Mouse (Mus musculus) midbrain, embryonic 13.5 days (tissue): ENCODE measurements around the gene Polr1a. TPM values are rescaled to one million over a fixed set of nuclear protein-coding genes. Genes with fewer than 3 reads are reported as not detected.

Source experiments
- ATAC-seq: fragments of 200-750 bp; cut with Nextera tagmentation; 2 replicates; pipeline ENCODE4 v1.8.0; 2017; ENCODE audit warnings: mild to moderate bottlenecking, moderate TSS enrichment, moderate library complexity
- H3K27ac ChIP-seq: fragments of 300-500 bp; sonication (generic); 2 replicates; pipeline ENCODE4 v1.5.1; 2015; ENCODE audit warnings: inconsistent platforms, mild to moderate bottlenecking, moderate library complexity
- H3K27me3 ChIP-seq: fragments of 300-500 bp; sonication (generic); 2 replicates; pipeline ENCODE4 v1.6.1; 2015; ENCODE audit warnings: mild to moderate bottlenecking, inconsistent platforms
- H3K36me3 ChIP-seq: fragments of 300-500 bp; sonication (generic); 2 replicates; pipeline ENCODE4 v1.6.1; 2015; ENCODE audit warnings: mild to moderate bottlenecking, inconsistent platforms
- H3K4me1 ChIP-seq: fragments of 300-500 bp; sonication (generic); replicated peaks from 2 replicates; pipeline ENCODE4 v1.6.1; 2015; ENCODE audit warnings: inconsistent platforms
- H3K4me2 ChIP-seq: fragments of 300-500 bp; sonication (generic); replicated peaks from 2 replicates; pipeline ENCODE4 v1.6.1; 2015; ENCODE audit warnings: moderate library complexity, mild to moderate bottlenecking, inconsistent platforms
- H3K4me3 ChIP-seq: fragments of 300-500 bp; sonication (generic); replicated peaks from 2 replicates; pipeline ENCODE4 v1.5.1; 2015; ENCODE audit warnings: mild to moderate bottlenecking, inconsistent platforms
- H3K9ac ChIP-seq: fragments of 300-500 bp; sonication (generic); replicated peaks from 2 replicates; pipeline ENCODE4 v1.6.1; 2015; ENCODE audit warnings: mild to moderate bottlenecking, inconsistent platforms
- H3K9me3 ChIP-seq: fragments of 300-500 bp; sonication (generic); 2 replicates; pipeline ENCODE4 v1.6.1; 2016; ENCODE audit warnings: mild to moderate bottlenecking, inconsistent platforms
- WGBS: fragments of 180-500 bp; shearing (Covaris S2); methylation state at CpG from one replicate; pipeline ENCODE4 v1.1.7; 2015; 5-methylcytosine and 5-hydroxymethylcytosine counted together
- polyA plus RNA-seq: library from polyadenylated mRNA; unstranded; fragments of >200 nt; fragmentation: Nextera tagmentation; extraction: Ambion mirVana; gene quantifications from 2 replicates; pipeline ENCODE4 v1.2.1, GENCODE M21; 2015

Gene Polr1a
- polyA plus RNA-seq, 1 experiment from 2014 or later, result 21.1 TPM

GRCm38 (mm10) chr6:71962119-71962518, 53.3 kb downstream of the Polr1a start:
- no peaks in the 10 kb centered on the region for H3K4me1 ChIP-seq
- no peak overlapping the region for H3K27ac ChIP-seq
- H3K4me3 ChIP-seq, result no peak overlapping the region
- H3K9me3 ChIP-seq, result no peaks in the 10 kb centered on the region
- WGBS, result 94% methylated on average over 5 of the region's 5 CpGs
- no peak overlapping the region for H3K4me2 ChIP-seq
- no peak for ATAC-seq
- H3K36me3 ChIP-seq, result peaks cover 18% of the 10 kb centered on the region
- no peak overlapping the region for H3K9ac ChIP-seq
- no peaks in the 10 kb centered on the region for H3K27me3 ChIP-seq

DNA sequence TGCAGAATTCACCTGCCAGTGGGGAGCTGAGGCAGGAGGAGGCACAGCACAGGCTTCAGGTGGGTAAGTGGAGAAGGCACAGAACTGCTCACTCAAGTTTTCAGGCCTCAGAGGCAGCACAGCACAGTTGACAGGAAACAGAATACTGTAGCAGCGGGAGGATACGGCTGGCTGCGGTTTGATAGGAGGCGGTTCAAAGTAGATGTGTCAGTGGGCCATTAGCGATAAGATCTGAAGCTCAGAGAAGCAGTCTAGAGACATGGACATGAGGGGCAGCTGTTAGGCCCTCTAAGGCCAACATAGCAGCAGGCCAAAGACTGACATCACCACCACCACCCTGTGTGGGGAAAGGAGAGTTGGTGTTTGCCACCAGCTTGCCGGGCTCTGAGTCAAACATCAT, 53.9 kb downstream of the Polr1a start:
- ATAC-seq, result no peak
- 87% methylated on average over 6 of the region's 6 CpGs for whole genome bisulfite sequencing
- H3K9ac ChIP-seq, result no peak overlapping the region
- H3K27ac ChIP-seq, result no peak overlapping the region
- no peak overlapping the region for H3K4me2 ChIP-seq
- H3K9me3 ChIP-seq, result no peaks in the 10 kb centered on the region
- no peaks in the 10 kb centered on the region for H3K27me3 ChIP-seq
- H3K4me1 ChIP-seq, result no peaks in the 10 kb centered on the region
- H3K4me3 ChIP-seq, result no peak overlapping the region
- peaks cover 24% of the 10 kb centered on the region for H3K36me3 ChIP-seq

DNA sequence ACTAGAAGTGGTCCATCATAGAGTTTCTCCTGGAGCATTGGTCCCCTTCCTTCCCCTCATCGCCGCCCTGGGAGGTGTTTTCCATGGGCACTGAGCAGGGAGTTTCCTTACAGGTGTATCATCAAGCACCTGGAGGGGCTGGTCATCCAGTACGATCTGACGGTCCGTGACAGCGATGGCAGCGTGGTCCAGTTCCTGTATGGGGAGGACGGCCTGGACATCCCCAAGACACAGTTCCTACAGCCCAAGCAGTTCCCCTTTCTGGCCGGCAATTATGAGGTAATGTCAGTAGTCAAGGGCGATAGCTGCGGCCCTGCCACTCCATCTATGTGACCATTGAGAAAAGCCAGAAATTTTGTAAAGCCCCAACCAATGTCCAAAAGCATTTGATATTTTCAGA, 54.7 kb downstream of the Polr1a start:
- H3K4me3 ChIP-seq, result no peak overlapping the region
- H3K9ac ChIP-seq, result no peak overlapping the region
- H3K9me3 ChIP-seq, result no peaks in the 10 kb centered on the region
- 98% methylated on average over 11 of the region's 11 CpGs for WGBS
- H3K27me3 ChIP-seq, result no peaks in the 10 kb centered on the region
- H3K4me2 ChIP-seq, result no peak overlapping the region
- no peak for ATAC-seq
- peaks cover 30% of the 10 kb centered on the region for H3K36me3 ChIP-seq
- no peaks in the 10 kb centered on the region for H3K4me1 ChIP-seq
- no peak overlapping the region for H3K27ac ChIP-seq

- no peak for ATAC-seq
- Histone ChIP-seq H3K9ac (no peak overlapping the region), H3K4me1 (no peaks in the 10 kb centered on the region), H3K4me3 (no peak overlapping the region), H3K9me3 (no peaks in the 10 kb centered on the region), H3K27ac (no peak overlapping the region), H3K4me2 (no peak overlapping the region), H3K36me3 (peaks cover 56% of the 10 kb centered on the region), H3K27me3 (no peaks in the 10 kb centered on the region)
- WGBS, result 89% methylated on average over 5 of the region's 5 CpGs
These were observed 57.9 kb downstream of the Polr1a start for GRCm38 (mm10) chr6:71966683-71967303.

- Histone ChIP-seq H3K9me3 (no peaks in the 10 kb centered on the region), H3K27ac (no peak overlapping the region), H3K4me3 (no peak overlapping the region), H3K9ac (no peak overlapping the region), H3K36me3 (peaks cover 65% of the 10 kb centered on the region), H3K4me1 (no peaks in the 10 kb centered on the region), H3K27me3 (no peaks in the 10 kb centered on the region), H3K4me2 (no peak overlapping the region)
- WGBS, result 90% methylated on average over 7 of the region's 7 CpGs
- no peak for ATAC-seq
These were observed 59.0 kb downstream of the Polr1a start for GRCm38 (mm10) chr6:71967847-71968246.

- no peak overlapping the region for H3K9ac ChIP-seq
- no peak overlapping the region for H3K27ac ChIP-seq
- H3K9me3 ChIP-seq, result no peaks in the 10 kb centered on the region
- no peak overlapping the region for H3K4me3 ChIP-seq
- no peak overlapping the region for H3K4me2 ChIP-seq
- H3K36me3 ChIP-seq, result peaks cover 82% of the 10 kb centered on the region
- no peak for ATAC-seq
- whole genome bisulfite sequencing, result 94% methylated on average over 7 of the region's 7 CpGs
- H3K4me1 ChIP-seq, result no peaks in the 10 kb centered on the region
- no peaks in the 10 kb centered on the region for H3K27me3 ChIP-seq
These were observed 60.6 kb downstream of the Polr1a start for GRCm38 (mm10) chr6:71969459-71969858.

GRCm38 (mm10) chr6:71970154-71970553, 61.3 kb downstream of the Polr1a start:
- H3K4me1 ChIP-seq, result no peaks in the 10 kb centered on the region
- WGBS, result 64% methylated on average over 2 of the region's 2 CpGs
- H3K27ac ChIP-seq, result no peak overlapping the region
- no peak for ATAC-seq
- no peak overlapping the region for H3K9ac ChIP-seq
- H3K9me3 ChIP-seq, result no peaks in the 10 kb centered on the region
- H3K36me3 ChIP-seq, result peaks cover 89% of the 10 kb centered on the region
- H3K4me2 ChIP-seq, result no peak overlapping the region
- H3K27me3 ChIP-seq, result no peaks in the 10 kb centered on the region
- no peak overlapping the region for H3K4me3 ChIP-seq

DNA sequence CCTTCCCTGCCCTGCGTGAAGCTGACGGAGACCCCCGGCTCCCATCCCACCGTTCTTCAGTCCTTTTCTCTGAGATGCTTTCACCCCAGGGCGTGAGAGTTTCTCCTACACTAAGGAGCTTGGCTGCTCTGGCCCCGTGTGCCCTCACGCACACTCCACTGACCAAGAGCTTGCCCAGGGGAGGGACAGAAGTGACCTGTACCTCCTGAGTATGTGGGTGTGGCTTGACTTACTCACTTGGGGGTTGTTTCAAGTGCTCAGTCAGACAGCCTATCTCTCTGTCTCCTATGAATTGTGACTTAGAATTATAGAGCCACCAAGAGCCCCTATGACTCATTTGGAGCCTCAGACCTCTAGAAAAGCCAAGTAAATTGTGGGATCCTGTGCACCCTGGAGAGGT, 67.7 kb downstream of the Polr1a start:
- Histone ChIP-seq H3K27ac (no peak overlapping the region), H3K9me3 (no peaks in the 10 kb centered on the region), H3K4me2 (no peak overlapping the region), H3K36me3 (peaks cover 96% of the 10 kb centered on the region), H3K9ac (no peak overlapping the region), H3K27me3 (no peaks in the 10 kb centered on the region), H3K4me1 (no peaks in the 10 kb centered on the region), H3K4me3 (no peak overlapping the region)
- ATAC-seq, result no peak
- WGBS, result 94% methylated on average over 7 of the region's 7 CpGs

DNA sequence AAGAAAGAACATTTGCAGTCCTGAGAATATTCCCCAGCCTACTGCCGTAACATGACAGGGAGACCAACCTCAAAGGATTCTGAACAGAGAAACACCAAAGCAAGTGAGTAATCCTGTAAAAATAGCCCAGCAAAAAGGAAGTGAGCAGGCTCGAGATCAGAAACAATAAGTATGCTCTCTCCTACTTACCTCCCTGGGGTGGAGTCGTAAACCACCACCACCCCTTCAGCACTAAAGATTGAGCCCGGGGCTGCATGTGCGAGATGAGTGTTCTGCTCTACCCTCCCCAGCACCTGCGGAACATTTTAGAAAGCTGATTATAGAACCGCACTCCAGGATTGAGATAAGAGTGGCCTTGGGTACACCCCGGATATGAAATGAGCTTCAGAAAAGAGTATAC, 71.3 kb downstream of the Polr1a start:
- no peaks in the 10 kb centered on the region for H3K4me1 ChIP-seq
- no peak overlapping the region for H3K4me2 ChIP-seq
- H3K9ac ChIP-seq, result no peak overlapping the region
- peaks cover 64% of the 10 kb centered on the region for H3K36me3 ChIP-seq
- no peak overlapping the region for H3K4me3 ChIP-seq
- WGBS, result 90% methylated on average over 8 of the region's 8 CpGs
- no peak for ATAC-seq
- no peaks in the 10 kb centered on the region for H3K9me3 ChIP-seq
- no peaks in the 10 kb centered on the region for H3K27me3 ChIP-seq
- H3K27ac ChIP-seq, result no peak overlapping the region

DNA sequence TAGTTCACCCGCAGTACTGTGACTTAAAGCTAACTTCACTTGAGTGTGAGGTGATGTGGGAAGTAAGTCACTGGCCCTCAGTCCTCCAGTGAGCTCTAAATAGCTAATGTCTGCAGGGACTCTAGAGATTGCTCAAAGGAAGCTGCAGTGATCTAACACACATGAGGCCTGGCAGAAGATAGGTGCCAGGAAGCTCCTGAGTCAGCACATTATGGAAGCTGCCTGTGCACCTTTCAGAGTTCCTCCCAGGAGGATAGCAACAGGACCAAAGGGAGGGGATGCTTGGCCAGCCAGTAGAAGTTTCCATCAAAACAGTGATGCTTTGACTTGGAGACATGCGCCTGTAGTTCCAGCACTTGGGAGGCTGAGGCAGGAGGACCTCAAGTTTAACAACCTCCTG, 71.7 kb downstream of the Polr1a start:
- H3K27ac ChIP-seq, result no peak overlapping the region
- H3K4me2 ChIP-seq, result no peak overlapping the region
- no peak overlapping the region for H3K9ac ChIP-seq
- no peak overlapping the region for H3K4me3 ChIP-seq
- H3K9me3 ChIP-seq, result no peaks in the 10 kb centered on the region
- no peak for ATAC-seq
- no peaks in the 10 kb centered on the region for H3K27me3 ChIP-seq
- H3K4me1 ChIP-seq, result no peaks in the 10 kb centered on the region
- 95% methylated on average over 2 of the region's 2 CpGs for WGBS
- peaks cover 60% of the 10 kb centered on the region for H3K36me3 ChIP-seq

DNA sequence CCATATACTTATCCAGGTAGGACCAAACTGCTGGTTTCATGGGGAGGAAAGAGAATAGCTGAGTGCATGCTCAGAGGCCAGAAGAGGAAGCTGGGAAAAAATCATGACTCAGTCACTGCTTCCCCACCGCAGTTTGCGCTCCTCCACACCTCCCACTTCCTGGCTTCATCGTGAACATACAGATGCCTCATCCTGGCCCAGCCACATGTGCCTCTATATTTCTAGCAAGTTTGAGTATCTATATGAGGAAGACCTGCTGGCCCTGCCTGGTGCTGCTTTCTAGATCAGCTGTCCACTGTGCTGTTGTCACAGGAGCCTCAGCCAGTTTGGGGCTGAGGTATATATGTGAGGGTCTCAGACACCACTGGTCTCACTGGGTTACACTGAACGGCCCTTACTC, 72.6 kb downstream of the Polr1a start:
- WGBS, result 94% methylated on average over 4 of the region's 4 CpGs
- H3K27me3 ChIP-seq, result no peaks in the 10 kb centered on the region
- no peak overlapping the region for H3K27ac ChIP-seq
- peaks cover 51% of the 10 kb centered on the region for H3K36me3 ChIP-seq
- H3K4me1 ChIP-seq, result no peaks in the 10 kb centered on the region
- H3K4me2 ChIP-seq, result no peak overlapping the region
- H3K9ac ChIP-seq, result no peak overlapping the region
- ATAC-seq, result no peak
- H3K9me3 ChIP-seq, result no peaks in the 10 kb centered on the region
- H3K4me3 ChIP-seq, result no peak overlapping the region

- no peaks in the 10 kb centered on the region for H3K9me3 ChIP-seq
- no peaks in the 10 kb centered on the region for H3K27me3 ChIP-seq
- no peak overlapping the region for H3K27ac ChIP-seq
- H3K4me3 ChIP-seq, result no peak overlapping the region
- H3K9ac ChIP-seq, result no peak overlapping the region
- no peak for ATAC-seq
- WGBS, result 89% methylated on average over 4 of the region's 4 CpGs
- H3K36me3 ChIP-seq, result peaks cover 7% of the 10 kb centered on the region
- 0 out of 2 replicates have a peak, but pooled peaks cover 3% of the 10 kb centered on the region for H3K4me1 ChIP-seq
- H3K4me2 ChIP-seq, result no peak overlapping the region
These were observed 77.1 kb downstream of the Polr1a start for GRCm38 (mm10) chr6:71985984-71986383.

DNA sequence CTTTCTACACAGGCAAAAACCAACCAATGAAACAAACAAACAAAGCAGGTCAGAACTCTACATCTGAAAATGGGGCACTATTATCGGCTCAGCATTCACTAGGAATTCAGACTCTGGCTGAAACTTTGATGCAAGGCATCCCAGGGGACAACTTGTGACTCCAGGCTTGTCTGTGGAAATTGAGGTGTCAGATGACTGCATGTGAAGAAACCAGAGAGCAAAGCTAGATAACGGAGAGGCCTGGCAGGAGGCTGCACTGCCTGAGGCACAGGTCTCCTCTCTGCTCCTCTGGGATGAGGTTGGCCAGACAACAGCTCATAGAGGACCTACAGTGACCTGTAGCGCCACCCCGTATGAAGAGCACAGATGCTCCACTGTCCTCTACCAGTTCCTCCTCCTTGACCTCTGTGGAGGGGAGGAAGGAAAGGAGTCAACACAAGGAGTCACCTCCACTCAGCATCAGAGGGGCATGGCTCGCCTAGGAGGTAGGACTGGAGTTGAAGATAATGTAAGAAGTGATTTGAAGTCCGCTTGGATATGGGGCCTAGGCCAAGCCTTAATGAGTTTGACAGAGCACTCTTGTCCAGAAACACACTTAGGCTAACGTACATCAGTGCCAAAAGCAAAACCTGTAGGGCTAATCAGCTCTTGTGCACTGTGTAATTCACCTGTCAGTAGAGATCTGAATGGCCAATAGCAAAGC, 78.8 kb downstream of the Polr1a start:
- Histone ChIP-seq H3K27ac (no peak overlapping the region), H3K4me1 (0 out of 2 replicates have a peak, but pooled peaks cover 10% of the 10 kb centered on the region), H3K27me3 (no peaks in the 10 kb centered on the region), H3K4me3 (no peak overlapping the region), H3K9me3 (no peaks in the 10 kb centered on the region), H3K4me2 (no peak overlapping the region), H3K9ac (no peak overlapping the region), H3K36me3 (no peaks in the 10 kb centered on the region)
- ATAC-seq, result no peak
- WGBS, result 85% methylated on average over 7 of the region's 7 CpGs
